ENCODE assay signal across 8 mouse cellular contexts in genomic region chr11:78466242-78466912, GRCm38 (mm10). TPM values are rescaled to one million over a fixed set of nuclear protein-coding genes. Genes with fewer than 3 reads are reported as not detected.
DNase-seq lines count a peak whose midpoint lies in the region; ATAC-seq lines count a peak whose summit lies in the region.

No protein-coding gene starts in this region.

- peaks cover 27% of the 10 kb centered on the region for H3K4me1 ChIP-seq in kidney, embryonic 15.5 days
- H3K4me1 ChIP-seq in embryonic facial prominence, embryonic 13.5 days: peaks cover 16% of the 10 kb centered on the region
- peaks cover 15% of the 10 kb centered on the region for H3K4me1 ChIP-seq in intestine, embryonic 15.5 days (replicated peaks)
- peaks cover 5% of the 10 kb centered on the region for H3K4me1 ChIP-seq in midbrain, embryonic 16.5 days (ENCODE audit: control insufficient read depth, insufficient read depth, low read length)

- peak overlapping the region; percentile 81 for H3K4me3 ChIP-seq in kidney, embryonic 15.5 days (replicated peaks)
- H3K4me3 ChIP-seq in embryonic facial prominence, embryonic 13.5 days: peak overlapping the region; percentile 80
- peak overlapping the region; percentile 68 for H3K4me3 ChIP-seq in intestine, embryonic 15.5 days (replicated peaks)
- H3K4me3 ChIP-seq in midbrain, embryonic 16.5 days (ENCODE audit: low read depth, low read length): peak overlapping the region; percentile 65

- DNase-seq in kidney, adult 9 months: no peak
- DNase-seq in urinary bladder, adult 18-20 months (ENCODE audit: low spot score in 2 of 2): no peak
- DNase-seq in frontal cortex, postnatal 25 days (ENCODE audit: low spot score in 2 of 2): no peak
- DNase-seq in layer of hippocampus, adult 11-12 months (ENCODE audit: low spot score): no peak

- H3K4me2 ChIP-seq in kidney, embryonic 15.5 days: peak overlapping the region; percentile 91
- H3K4me2 ChIP-seq in embryonic facial prominence, embryonic 13.5 days: peak overlapping the region; percentile 88
- peak overlapping the region; percentile 90 for H3K4me2 ChIP-seq in intestine, embryonic 15.5 days (replicated peaks)
- peak overlapping the region; percentile 75 for H3K4me2 ChIP-seq in midbrain, embryonic 16.5 days (ENCODE audit: low read length)

- no peaks in the 10 kb centered on the region for H3K36me3 ChIP-seq in kidney, embryonic 15.5 days
- H3K36me3 ChIP-seq in embryonic facial prominence, embryonic 13.5 days: peaks cover 7% of the 10 kb centered on the region
- no peaks in the 10 kb centered on the region for H3K36me3 ChIP-seq in intestine, embryonic 15.5 days
- H3K36me3 ChIP-seq in midbrain, embryonic 16.5 days (ENCODE audit: control insufficient read depth, insufficient read depth, low read length): peaks cover under 1% of the 10 kb centered on the region; the same call in 1 of the 2 replicates

- H3K9me3 ChIP-seq in kidney, embryonic 15.5 days (replicated peaks): no peaks in the 10 kb centered on the region
- H3K9me3 ChIP-seq in embryonic facial prominence, embryonic 13.5 days: peaks cover 3% of the 10 kb centered on the region; the same call in 1 of the 2 replicates
- H3K9me3 ChIP-seq in intestine, embryonic 15.5 days: no peaks in the 10 kb centered on the region
- no peaks in the 10 kb centered on the region for H3K9me3 ChIP-seq in midbrain, embryonic 16.5 days (replicated peaks; ENCODE audit: control insufficient read depth, low read length, poor library complexity, severe bottlenecking)

- H3K27ac ChIP-seq in kidney, embryonic 15.5 days: peak overlapping the region; percentile 97
- H3K27ac ChIP-seq in embryonic facial prominence, embryonic 13.5 days: peak overlapping the region; percentile 98
- peak overlapping the region; percentile 89; the same call in 1 of the 2 replicates for H3K27ac ChIP-seq in intestine, embryonic 15.5 days
- H3K27ac ChIP-seq in midbrain, embryonic 16.5 days (ENCODE audit: low read length): peak overlapping the region; percentile 79

- H3K9ac ChIP-seq in kidney, embryonic 15.5 days: peak overlapping the region; percentile 84
- peak overlapping the region; percentile 91 for H3K9ac ChIP-seq in embryonic facial prominence, embryonic 13.5 days
- peak overlapping the region; percentile 24; the same call in 1 of the 2 replicates for H3K9ac ChIP-seq in intestine, embryonic 15.5 days
- H3K9ac ChIP-seq in midbrain, embryonic 16.5 days (ENCODE audit: low read depth, low read length): peak overlapping the region; percentile 78

- peak; percentile 23; the same call in 1 of the 2 replicates for ATAC-seq in kidney, embryonic 15.5 days (replicated peaks; ENCODE audit: low FRiP score)
- 0 out of 2 replicates have a peak, but pooled peaks have one; percentile 32 for ATAC-seq in embryonic facial prominence, embryonic 13.5 days (ENCODE audit: insufficient number of reproducible peaks, insufficient read depth, low FRiP score, low TSS enrichment, low read depth)
- 0 out of 2 replicates have a peak, but pooled peaks have one; percentile 6 for ATAC-seq in intestine, embryonic 15.5 days
- no peak; the same call in none of the 2 replicates for ATAC-seq in midbrain, embryonic 16.5 days

- 66% methylated on average over 23 of the region's 23 CpGs for WGBS in kidney, embryonic 15.5 days
- 64% methylated on average over 23 of the region's 23 CpGs for WGBS in embryonic facial prominence, embryonic 13.5 days
- WGBS in intestine, embryonic 15.5 days: 70% methylated on average over 23 of the region's 23 CpGs
- 48% methylated on average over 23 of the region's 23 CpGs for WGBS in midbrain, embryonic 16.5 days

- no peaks in the 10 kb centered on the region for H3K27me3 ChIP-seq in kidney, embryonic 15.5 days
- H3K27me3 ChIP-seq in embryonic facial prominence, embryonic 13.5 days: no peaks in the 10 kb centered on the region
- no peaks in the 10 kb centered on the region for H3K27me3 ChIP-seq in intestine, embryonic 15.5 days (replicated peaks)
- H3K27me3 ChIP-seq in midbrain, embryonic 16.5 days (ENCODE audit: control insufficient read depth, insufficient read depth, low read depth, low read length): no peaks in the 10 kb centered on the region

RNA-seq across cellular contexts. Expression of gene Slc46a1, which starts 0.9 kb away (rescaled TPM):
- polyA plus RNA-seq in kidney, embryonic 15.5 days (2015; fragmentation: Nextera tagmentation; extraction: Ambion mirVana): 21.1 and 21.3 TPM in 2 replicates
- 13.5 and 16.2 TPM in 2 replicates for polyA plus RNA-seq in embryonic facial prominence, embryonic 13.5 days (2015; fragmentation: Nextera tagmentation; extraction: Ambion mirVana)
- 12.2 and 13.3 TPM in 2 replicates for polyA plus RNA-seq in intestine, embryonic 15.5 days (2015; fragmentation: Nextera tagmentation; extraction: Ambion mirVana)
- 23.0 and 25.6 TPM in 2 replicates for polyA plus RNA-seq in midbrain, embryonic 16.5 days (2015; fragmentation: Nextera tagmentation; extraction: Ambion mirVana)

RNA-seq across cellular contexts. Expression of gene Sarm1, which starts 31.2 kb away (rescaled TPM):
- 1.5 and 1.8 TPM in 2 replicates for polyA plus RNA-seq in kidney, embryonic 15.5 days (2015; fragmentation: Nextera tagmentation; extraction: Ambion mirVana)
- 2.6 and 3.2 TPM in 2 replicates for polyA plus RNA-seq in embryonic facial prominence, embryonic 13.5 days (2015; fragmentation: Nextera tagmentation; extraction: Ambion mirVana)
- 2.1 and 2.7 TPM in 2 replicates for polyA plus RNA-seq in intestine, embryonic 15.5 days (2015; fragmentation: Nextera tagmentation; extraction: Ambion mirVana)
- polyA plus RNA-seq in midbrain, embryonic 16.5 days (2015; fragmentation: Nextera tagmentation; extraction: Ambion mirVana): 49.9 and 50.7 TPM in 2 replicates

RNA-seq across cellular contexts. Expression of gene Vtn, which starts 32.5 kb away (rescaled TPM):
- polyA plus RNA-seq in kidney, embryonic 15.5 days (2015; fragmentation: Nextera tagmentation; extraction: Ambion mirVana): 4.5 and 8.1 TPM in 2 replicates
- polyA plus RNA-seq in embryonic facial prominence, embryonic 13.5 days (2015; fragmentation: Nextera tagmentation; extraction: Ambion mirVana): 2.2 and 8.7 TPM in 2 replicates
- polyA plus RNA-seq in intestine, embryonic 15.5 days (2015; fragmentation: Nextera tagmentation; extraction: Ambion mirVana): 22.4 and 34.2 TPM in 2 replicates
- polyA plus RNA-seq in midbrain, embryonic 16.5 days (2015; fragmentation: Nextera tagmentation; extraction: Ambion mirVana): 115 and 127 TPM in 2 replicates

RNA-seq across cellular contexts. Expression of gene Sebox, which starts 36.9 kb away (rescaled TPM):
- polyA plus RNA-seq in kidney, embryonic 15.5 days (2015; fragmentation: Nextera tagmentation; extraction: Ambion mirVana): not detected in 2 replicates
- polyA plus RNA-seq in embryonic facial prominence, embryonic 13.5 days (2015; fragmentation: Nextera tagmentation; extraction: Ambion mirVana): not detected in 2 replicates
- polyA plus RNA-seq in intestine, embryonic 15.5 days (2015; fragmentation: Nextera tagmentation; extraction: Ambion mirVana): not detected in 2 replicates
- 0.14 TPM in 1 of 2 replicates, not detected in the other for polyA plus RNA-seq in midbrain, embryonic 16.5 days (2015; fragmentation: Nextera tagmentation; extraction: Ambion mirVana)

RNA-seq across cellular contexts. Expression of gene Slc13a2, which starts 44.4 kb away (rescaled TPM):
- 1.1 and 1.2 TPM in 2 replicates for polyA plus RNA-seq in kidney, embryonic 15.5 days (2015; fragmentation: Nextera tagmentation; extraction: Ambion mirVana)
- 0.62 TPM in 1 of 2 replicates, not detected in the other for polyA plus RNA-seq in embryonic facial prominence, embryonic 13.5 days (2015; fragmentation: Nextera tagmentation; extraction: Ambion mirVana)
- 1.3 and 2.5 TPM in 2 replicates for polyA plus RNA-seq in intestine, embryonic 15.5 days (2015; fragmentation: Nextera tagmentation; extraction: Ambion mirVana)
- polyA plus RNA-seq in midbrain, embryonic 16.5 days (2015; fragmentation: Nextera tagmentation; extraction: Ambion mirVana): not detected in 2 replicates

Comparison
In these comparisons a context has a peak if more than half of its experiments do, and no peak if none do; other contexts are left out.
1. H3K9ac ChIP-seq: peak in every context shown above with its lines; median percentile 91 in embryonic facial prominence, embryonic 13.5 days; 84 in kidney, embryonic 15.5 days; 78 in midbrain, embryonic 16.5 days; 24 in intestine, embryonic 15.5 days.
2. RNA of gene Sarm1, which starts 31.2 kb away (polyA plus RNA-seq): 49.9 to 50.7 TPM in midbrain, embryonic 16.5 days; 2.6 to 3.2 TPM in embryonic facial prominence, embryonic 13.5 days, 2.1 to 2.7 TPM in intestine, embryonic 15.5 days and 1.5 to 1.8 TPM in kidney, embryonic 15.5 days; every median in the first group is over 10 times any median in the second.
3. Peak in every context shown above with its lines, with median percentiles within 50 percentile points of each other: H3K27ac ChIP-seq, H3K4me2 ChIP-seq and H3K4me3 ChIP-seq.